Comparison of ENCODE assay signal across 8 mouse cellular contexts in genomic region chr1:74544184-74544583, GRCm38 (mm10). TPM values are rescaled to one million over a fixed set of nuclear protein-coding genes. Genes with fewer than 3 reads are reported as not detected.
DNase-seq lines count a peak whose midpoint lies in the region; ATAC-seq and TF ChIP-seq lines count a peak whose summit lies in the region.

Gene Usp37 (minus strand): TSS chr1:74544284.

- no peak for ATAC-seq in neural tube, embryonic 15.5 days (ENCODE audit: low FRiP score)
- no peak for ATAC-seq in cerebellum, adult (ENCODE audit: insufficient number of reproducible peaks, low FRiP score, low TSS enrichment)
- ATAC-seq in erythroblast, adult 5-6 weeks (replicated peaks; ENCODE audit: low FRiP score, poor library complexity, severe bottlenecking) = no peak

- H3K9me3 ChIP-seq in heart, embryonic 10.5 days = no peaks in the 10 kb centered on the region
- no peaks in the 10 kb centered on the region for H3K9me3 ChIP-seq in ES-Bruce4 (replicated peaks; ENCODE audit: control insufficient read depth, insufficient read depth, low read length, poor library complexity, severe bottlenecking)
- no peaks in the 10 kb centered on the region for H3K9me3 ChIP-seq in forebrain, embryonic 10.5 days
- H3K9me3 ChIP-seq in neural tube, embryonic 15.5 days (replicated peaks) = no peaks in the 10 kb centered on the region

- H3K9ac ChIP-seq in ES-Bruce4 (ENCODE audit: low read depth, poor library complexity, severe bottlenecking) = no peak within 1 kb of the TSS
- no peak within 1 kb of the TSS for H3K9ac ChIP-seq in neural tube, embryonic 15.5 days (replicated peaks)

- no peak for TF ChIP-seq POLR2A in ES-Bruce4 (IDR thresholded peaks at IDR 0.05; ENCODE audit: insufficient read depth, low read length)

- no peak within 1 kb of the TSS for H3K4me3 ChIP-seq in heart, embryonic 10.5 days
- no peak within 1 kb of the TSS for H3K4me3 ChIP-seq in ES-Bruce4 (ENCODE audit: low read depth, low read length)
- H3K4me3 ChIP-seq in forebrain, embryonic 10.5 days = peak within 1 kb of the TSS; percentile 24; the same call in 1 of the 2 replicates
- H3K4me3 ChIP-seq in neural tube, embryonic 15.5 days (replicated peaks) = peak within 1 kb of the TSS; percentile 24

- 84% methylated on average over 4 of the region's 4 CpGs for WGBS in heart, embryonic 10.5 days
- 65% methylated on average over 4 of the region's 4 CpGs for WGBS in forebrain, embryonic 10.5 days
- WGBS in neural tube, embryonic 15.5 days = 25% methylated on average over 4 of the region's 4 CpGs

- peaks cover 8% of the 10 kb centered on the region; the same call in 1 of the 2 replicates for H3K4me1 ChIP-seq in heart, embryonic 10.5 days
- H3K4me1 ChIP-seq in ES-Bruce4 (ENCODE audit: control insufficient read depth, insufficient read depth, low read length) = no peaks in the 10 kb centered on the region
- H3K4me1 ChIP-seq in forebrain, embryonic 10.5 days = peaks cover 25% of the 10 kb centered on the region
- H3K4me1 ChIP-seq in neural tube, embryonic 15.5 days = peaks cover 11% of the 10 kb centered on the region

- no peak for TF ChIP-seq EP300 in ES-Bruce4 (IDR thresholded peaks at IDR 0.05; ENCODE audit: insufficient read depth, low read depth, low read length)

- DNase-seq in heart, embryonic 10.5 days (ENCODE audit: low spot score) = no peak
- DNase-seq in heart, adult 11 months = no peak
- DNase-seq in forebrain, embryonic 10.5 days (ENCODE audit: extremely low spot score, low spot score) = no peak
- DNase-seq in left cerebral cortex, postnatal 10 days (ENCODE audit: extremely low spot score in 1 of 2, low spot score in 2 of 2) = no peak

- intact Hi-C loops in left cerebral cortex, postnatal 10 days (cut with DNase I) = no loop called here

- no peak within 1 kb of the TSS for H3K27ac ChIP-seq in heart, embryonic 10.5 days
- no peak within 1 kb of the TSS for H3K27ac ChIP-seq in ES-Bruce4 (ENCODE audit: insufficient read depth, low read length)
- H3K27ac ChIP-seq in forebrain, embryonic 10.5 days = no peak within 1 kb of the TSS
- peak within 1 kb of the TSS; percentile 72; the same call in 1 of the 2 replicates for H3K27ac ChIP-seq in neural tube, embryonic 15.5 days (replicated peaks)

- no peak for TF ChIP-seq CTCF in ES-Bruce4 (IDR thresholded peaks at IDR 0.05; ENCODE audit: low read depth, low read length)

- peak within 1 kb of the TSS; percentile 52 for H3K4me2 ChIP-seq in neural tube, embryonic 15.5 days

- no peaks in the 10 kb centered on the region for H3K36me3 ChIP-seq in heart, embryonic 10.5 days
- H3K36me3 ChIP-seq in ES-Bruce4 (ENCODE audit: control insufficient read depth, insufficient read depth, low read length, poor library complexity, severe bottlenecking) = no peaks in the 10 kb centered on the region
- H3K36me3 ChIP-seq in forebrain, embryonic 10.5 days (replicated peaks) = no peaks in the 10 kb centered on the region
- no peaks in the 10 kb centered on the region for H3K36me3 ChIP-seq in neural tube, embryonic 15.5 days

- H3K27me3 ChIP-seq in heart, embryonic 10.5 days (ENCODE audit: insufficient read depth, poor library complexity, severe bottlenecking) = 0 out of 2 replicates have a peak, but pooled peaks cover 3% of the 10 kb centered on the region
- H3K27me3 ChIP-seq in ES-Bruce4 (ENCODE audit: control insufficient read depth, insufficient read depth, low read length, poor library complexity, severe bottlenecking) = no peaks in the 10 kb centered on the region
- H3K27me3 ChIP-seq in forebrain, embryonic 10.5 days (ENCODE audit: poor library complexity, severe bottlenecking) = no peaks in the 10 kb centered on the region
- no peaks in the 10 kb centered on the region for H3K27me3 ChIP-seq in neural tube, embryonic 15.5 days (replicated peaks)

RNA-seq across cellular contexts. Expression of gene Usp37, which starts in this region (rescaled TPM):
- polyA plus RNA-seq in heart, embryonic 10.5 days (2016; fragmentation: Nextera tagmentation; extraction: Ambion mirVana) = 26.8 and 28.3 TPM in 2 replicates
- 52.1 and 52.8 TPM in 2 replicates for polyA plus RNA-seq in ES-Bruce4 (2011; ENCODE audit: insufficient read depth, insufficient read length, low read depth, missing spikeins)
- polyA plus RNA-seq in forebrain, embryonic 10.5 days (2016; fragmentation: Nextera tagmentation; extraction: Ambion mirVana) = 53.2 TPM in 2 replicates
- 10 to 100 TPM; 24.6 to 25.4 TPM for total RNA-seq in left cerebral cortex, postnatal 10 days (2021)
- polyA plus RNA-seq in neural tube, embryonic 15.5 days (2015; fragmentation: Nextera tagmentation; extraction: Ambion mirVana) = 22.3 and 23.4 TPM in 2 replicates
- total RNA-seq in erythroblast, adult 5-6 weeks (2015; ENCODE audit: low replicate concordance) = 7.1 and 9.8 TPM in 2 replicates
- 12.4 and 28.7 TPM in 2 replicates for total RNA-seq in erythroblast, adult 5-6 weeks (2017; ENCODE audit: low replicate concordance)

Comparison
In these comparisons a context has a peak if more than half of its experiments do, and no peak if none do; other contexts are left out.
1. H3K4me3 ChIP-seq: peak in forebrain, embryonic 10.5 days (single experiment) and neural tube, embryonic 15.5 days (single experiment); none in heart, embryonic 10.5 days (single experiment) and ES-Bruce4 (single experiment).